Mouse (Mus musculus) cerebellum, adult 2 months (tissue): ENCODE results near the gene a. TPM values are rescaled to one million over a fixed set of nuclear protein-coding genes. Genes with fewer than 3 reads are reported as not detected.

Source experiments
- DNase-seq, 2 experiments: peaks; one replicate each; pipeline ENCODE4 v3.0.0; 2021
- H3K27ac ChIP-seq: fragments of 200-500 bp; 2 replicates; pipeline ENCODE4 v1.5.1; 2012; ENCODE audit warnings: low read length, control low read depth, inconsistent platforms; ENCODE audit not compliant: insufficient read depth
- H3K27me3 ChIP-seq: fragments of 200-500 bp; 2 replicates; pipeline ENCODE4 v1.6.1; 2012; ENCODE audit warnings: inconsistent platforms, mild to moderate bottlenecking, low read length, moderate library complexity; ENCODE audit not compliant: control insufficient read depth, insufficient read depth
- H3K4me1 ChIP-seq: fragments of 200-500 bp; 2 replicates; pipeline ENCODE4 v1.6.1; 2011; ENCODE audit warnings: low read length; ENCODE audit not compliant: control insufficient read depth, insufficient read depth
- H3K4me3 ChIP-seq: fragments of 200-500 bp; replicated peaks from 2 replicates; pipeline ENCODE3; 2011; ENCODE audit warnings: mild to moderate bottlenecking, low read depth, low read length, control low read depth; ENCODE audit not compliant: insufficient read depth
- CTCF ChIP-seq: fragments of 200-500 bp; IDR thresholded peaks from 2 replicates; pipeline ENCODE4 v1.5.1; 2011; ENCODE audit warnings: low read depth, mild to moderate bottlenecking, control low read depth, low read length, moderate library complexity, borderline replicate concordance; ENCODE audit not compliant: insufficient read depth
- POLR2A ChIP-seq: fragments of 200-500 bp; IDR thresholded peaks from 2 replicates; pipeline ENCODE4 v1.6.1; 2011; ENCODE audit warnings: low read length, control low read depth, borderline replicate concordance; ENCODE audit not compliant: insufficient read depth
- WGBS: fragments of 180-500 bp; shearing (Covaris S2); methylation state at CpG from one replicate; pipeline ENCODE4 v1.1.7; 2018; 5-methylcytosine and 5-hydroxymethylcytosine counted together
- polyA plus RNA-seq: library from polyadenylated mRNA; depleted of rRNA; stranded (reverse); fragments of >200 nt; gene quantifications from 2 replicates; pipeline ENCODE4 v1.2.3, GENCODE M21; 2012

a gene
- polyA plus RNA-seq, 1 experiment, result 0.28 TPM

DNA sequence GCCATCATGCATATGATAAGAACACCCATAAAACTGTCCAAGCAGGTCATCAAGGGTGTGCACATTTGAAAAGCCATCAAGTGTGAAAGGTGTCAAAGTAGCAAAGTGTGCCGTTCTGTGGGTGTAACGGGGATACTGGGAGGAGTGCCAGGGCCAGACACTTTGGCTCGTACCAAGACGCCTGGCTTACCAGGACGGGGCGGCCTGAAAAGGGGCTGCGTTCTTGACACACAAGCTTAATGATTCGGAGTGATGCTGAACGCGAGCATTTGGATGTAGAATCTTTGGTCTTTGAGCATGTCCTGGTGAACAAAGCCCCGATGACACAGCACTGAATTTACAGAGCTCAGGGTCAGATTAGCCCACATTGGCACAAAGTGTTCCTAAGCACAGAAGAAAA, 4.4 kb upstream of the a start:
- no peak for DNase-seq
- 44% methylated on average over 11 of the region's 11 CpGs for WGBS
- no peak for TF ChIP-seq CTCF
- no peak for TF ChIP-seq POLR2A

DNA sequence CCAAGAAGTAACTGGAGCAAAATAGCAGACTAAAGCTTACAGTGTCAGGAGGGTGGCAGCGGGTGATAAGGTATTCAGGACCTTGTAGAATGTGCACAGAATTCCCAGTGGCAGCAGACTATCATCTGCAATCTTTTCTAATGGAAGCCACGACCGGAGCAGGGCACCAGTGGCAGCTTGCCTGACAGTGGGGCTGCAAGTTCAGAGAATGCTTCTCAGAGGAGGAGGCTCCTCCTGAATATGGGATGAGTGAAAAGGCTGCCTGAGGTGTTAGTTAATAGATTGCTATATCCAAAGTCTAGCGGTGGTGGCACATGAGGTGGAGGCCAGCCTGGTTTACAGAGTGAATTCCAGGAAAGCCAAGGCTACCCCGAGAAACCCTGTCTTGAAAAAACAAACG, 1.8 kb upstream of the a start:
- H3K4me1 ChIP-seq, result peaks cover 5% of the 10 kb centered on the region; the same call in 1 of the 2 replicates
- no peak overlapping the region for H3K4me3 ChIP-seq
- TF ChIP-seq CTCF (no peak), POLR2A (no peak)
- H3K27ac ChIP-seq, result no peak overlapping the region
- no peaks in the 10 kb centered on the region for H3K27me3 ChIP-seq
- WGBS, result 63% methylated on average over 6 of the region's 6 CpGs
- DNase-seq, result no peak

More for the DNA sequence above, 4.4 kb upstream of the a start:
- no peaks in the 10 kb centered on the region for H3K4me1 ChIP-seq
- no peak overlapping the region for H3K4me3 ChIP-seq
- H3K27ac ChIP-seq, result no peak overlapping the region
- H3K27me3 ChIP-seq, result no peaks in the 10 kb centered on the region

GRCm38 (mm10) chr2:154789977-154790655, 1.1 kb upstream of the a start:
- Histone ChIP-seq H3K27me3 (no peaks in the 10 kb centered on the region), H3K4me3 (peak overlapping the region; percentile 78), H3K27ac (no peak overlapping the region), H3K4me1 (peaks cover 5% of the 10 kb centered on the region; the same call in 1 of the 2 replicates)
- DNase-seq, result peak in 1 of 2 experiments; percentile 32
- no peak for TF ChIP-seq POLR2A
- no peak for TF ChIP-seq CTCF
- WGBS, result 8% methylated on average over 14 of the region's 14 CpGs

- Histone ChIP-seq H3K4me1 (peaks cover 5% of the 10 kb centered on the region; the same call in 1 of the 2 replicates), H3K27ac (peak overlapping the region; percentile 97), H3K4me3 (peak overlapping the region; percentile 78), H3K27me3 (no peaks in the 10 kb centered on the region)
- peak; percentile 76 to 78 for DNase-seq
- TF ChIP-seq CTCF (no peak), POLR2A (no peak)
- WGBS, result under 1% methylated on average over 67 of the region's 67 CpGs
These were observed 750 bp downstream of the a start for GRCm38 (mm10) chr2:154791661-154792642.

DNA sequence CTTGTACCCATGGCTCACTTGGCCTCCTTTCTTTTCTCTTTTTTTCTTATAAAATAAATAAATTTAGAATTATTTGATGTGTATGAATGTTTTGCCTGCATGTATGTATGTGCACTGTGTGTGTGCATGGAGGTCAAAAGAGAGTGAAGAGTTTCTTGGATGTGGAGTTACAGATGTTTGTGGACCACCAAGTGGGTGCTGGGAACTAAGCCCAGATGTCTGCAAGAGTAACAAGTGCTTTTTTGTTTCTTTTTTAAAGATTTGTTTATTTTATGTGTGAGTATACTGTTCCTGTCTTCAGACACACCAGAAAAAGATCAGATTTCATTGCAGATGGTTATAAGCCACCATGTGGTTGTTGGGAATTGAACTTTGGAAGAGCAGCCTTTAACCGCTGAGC, 12.2 kb downstream of the a start:
- Histone ChIP-seq H3K27me3 (no peaks in the 10 kb centered on the region), H3K27ac (no peak overlapping the region), H3K4me3 (no peak overlapping the region), H3K4me1 (0 out of 2 replicates have a peak, but pooled peaks cover 3% of the 10 kb centered on the region)
- DNase-seq, result no peak
- WGBS, result 86% methylated on average over 1 of the region's 1 CpGs
- TF ChIP-seq POLR2A (no peak), CTCF (no peak)

- Histone ChIP-seq H3K27me3 (no peaks in the 10 kb centered on the region), H3K27ac (no peak overlapping the region), H3K4me3 (no peak overlapping the region), H3K4me1 (0 out of 2 replicates have a peak, but pooled peaks cover 3% of the 10 kb centered on the region)
- no peak for DNase-seq
- TF ChIP-seq CTCF, result no peak
- TF ChIP-seq POLR2A, result no peak
- WGBS, result 75% methylated on average over 4 of the region's 4 CpGs
These were observed 12.6 kb downstream of the a start for GRCm38 (mm10) chr2:154803845-154804244.

DNA sequence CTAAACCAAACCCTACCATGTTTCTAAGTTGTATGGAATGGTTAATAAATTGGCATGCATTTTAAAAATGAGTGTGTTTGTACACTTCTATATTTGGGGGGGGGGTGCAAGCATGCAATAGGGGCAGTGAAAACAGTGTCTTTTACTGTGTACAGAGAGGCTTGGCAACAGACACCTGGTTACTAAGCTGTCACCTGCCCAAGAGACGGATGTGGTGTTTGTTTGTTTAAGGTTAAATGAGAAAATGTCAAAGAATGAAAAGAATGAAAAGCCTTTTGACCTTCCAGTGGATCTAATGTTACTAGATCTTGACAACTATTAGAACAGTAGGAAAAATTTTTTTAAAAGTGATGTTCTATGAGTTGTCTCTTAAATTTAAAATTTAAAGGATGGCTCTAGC, 16.5 kb downstream of the a start:
- H3K27ac ChIP-seq, result no peak overlapping the region
- WGBS, result 46% methylated on average over 1 of the region's 1 CpGs
- DNase-seq, result no peak
- 0 out of 2 replicates have a peak, but pooled peaks cover 3% of the 10 kb centered on the region for H3K4me1 ChIP-seq
- no peak overlapping the region for H3K4me3 ChIP-seq
- no peak for TF ChIP-seq POLR2A
- TF ChIP-seq CTCF, result no peak
- H3K27me3 ChIP-seq, result no peaks in the 10 kb centered on the region
